Mouse (Mus musculus): ENCODE measurements at regions not wholly inside any gene's neighbourhood (a gene's known extent, or its start where the extent isn't known, plus 50 kb on each side); places are given as distances from the start of the nearest gene placed in this dataset.
"Not testable (repeated sequence)": the region's sequence is repeated elsewhere in the genome, so short reads cannot be mapped to it uniquely, and the experiment has no call there.

DNA sequence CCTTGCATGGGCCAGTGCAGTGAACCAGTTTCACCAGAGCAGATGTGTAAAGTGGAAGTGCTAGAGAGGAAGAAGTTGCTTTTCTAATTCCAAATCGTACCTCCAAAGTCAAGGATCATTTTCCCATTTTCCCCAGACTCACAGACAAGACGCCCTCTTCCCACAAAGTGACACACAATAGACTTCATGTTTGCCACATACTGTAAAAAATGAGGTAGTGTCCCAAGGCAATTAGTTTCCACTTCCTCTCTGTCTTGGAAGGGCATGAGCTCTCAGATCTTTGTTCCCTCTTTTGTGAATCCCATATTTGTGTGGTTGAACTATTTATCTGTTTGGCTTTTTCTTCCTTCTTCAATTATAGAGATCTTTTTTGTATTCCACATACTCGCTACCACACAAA is 137.0 kb downstream of the Sptssa start:
- H3K27me3 ChIP-seq (ENCODE audit: control insufficient read depth, insufficient read depth, low read length): no peaks in the 10 kb centered on the region
- no peak overlapping the region for H3K4me2 ChIP-seq (ENCODE audit: low read depth)
- no peak overlapping the region for H3K4me3 ChIP-seq (ENCODE audit: insufficient read depth in 1 of 2, low read depth in 2 of 2, low read length in 2 of 2)
- no peaks in the 10 kb centered on the region for H3K9me3 ChIP-seq (ENCODE audit: control insufficient read depth, low read length)
- no peak overlapping the region for H3K9ac ChIP-seq (replicated peaks)
- no peak for ATAC-seq (ENCODE audit: insufficient read depth)
- no peaks in the 10 kb centered on the region for H3K36me3 ChIP-seq (replicated peaks; ENCODE audit: control insufficient read depth, insufficient read depth, low read depth)
- WGBS (ENCODE audit: insufficient replicate concordance): 35% methylated on average over 3 of the region's 3 CpGs
- no peak for DNase-seq (ENCODE audit: low read depth in 3 of 3, low spot score in 3 of 3)
- no peaks in the 10 kb centered on the region for H3K4me1 ChIP-seq (replicated peaks; ENCODE audit: control insufficient read depth in 2 of 2, insufficient read depth in 2 of 2, low read length in 1 of 2)
- no peak for TF ChIP-seq EP300 (IDR thresholded peaks at IDR 0.05; ENCODE audit: low read depth)
- no peak for TF ChIP-seq CTCF (IDR thresholded peaks at IDR 0.05; ENCODE audit: low read depth)
- no peak overlapping the region for H3K27ac ChIP-seq

DNA sequence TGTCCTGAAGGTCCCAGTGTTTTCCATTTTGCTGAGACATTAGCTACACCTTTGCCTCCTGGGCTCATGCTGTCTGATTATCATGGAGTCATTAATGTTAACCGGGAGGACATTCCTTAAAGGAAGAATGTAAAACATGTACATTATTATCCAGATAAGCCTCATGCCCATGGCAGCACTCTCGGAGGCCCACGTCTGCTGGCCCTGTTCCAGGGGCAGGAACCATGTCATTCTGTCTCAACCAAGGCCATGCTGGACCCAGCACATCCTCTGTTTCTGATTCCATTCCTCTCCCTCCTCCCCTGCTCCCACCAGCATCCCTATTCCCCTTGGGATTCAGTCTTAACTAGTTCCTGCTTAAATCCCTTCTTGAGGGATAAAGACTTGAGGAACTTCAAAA is 139.1 kb downstream of the Sptssa start:
- no peak for DNase-seq (ENCODE audit: low read depth in 3 of 3, low spot score in 3 of 3)
- no peak overlapping the region for H3K27ac ChIP-seq
- H3K4me2 ChIP-seq (ENCODE audit: low read depth): no peak overlapping the region
- no peak for ATAC-seq (ENCODE audit: insufficient read depth)
- H3K4me1 ChIP-seq (replicated peaks; ENCODE audit: control insufficient read depth in 2 of 2, insufficient read depth in 2 of 2, low read length in 1 of 2): no peaks in the 10 kb centered on the region
- TF ChIP-seq EP300 (IDR thresholded peaks at IDR 0.05; ENCODE audit: low read depth) (no peak), CTCF (IDR thresholded peaks at IDR 0.05; ENCODE audit: low read depth) (no peak)
- no peaks in the 10 kb centered on the region for H3K36me3 ChIP-seq (replicated peaks; ENCODE audit: control insufficient read depth, insufficient read depth, low read depth)
- H3K9me3 ChIP-seq (ENCODE audit: control insufficient read depth, low read length): no peaks in the 10 kb centered on the region
- no peak overlapping the region for H3K9ac ChIP-seq (replicated peaks)
- H3K27me3 ChIP-seq (ENCODE audit: control insufficient read depth, insufficient read depth, low read length): no peaks in the 10 kb centered on the region
- WGBS (ENCODE audit: insufficient replicate concordance): 67% methylated on average over 3 of the region's 3 CpGs
- H3K4me3 ChIP-seq (ENCODE audit: insufficient read depth in 1 of 2, low read depth in 2 of 2, low read length in 2 of 2): no peak overlapping the region

DNA sequence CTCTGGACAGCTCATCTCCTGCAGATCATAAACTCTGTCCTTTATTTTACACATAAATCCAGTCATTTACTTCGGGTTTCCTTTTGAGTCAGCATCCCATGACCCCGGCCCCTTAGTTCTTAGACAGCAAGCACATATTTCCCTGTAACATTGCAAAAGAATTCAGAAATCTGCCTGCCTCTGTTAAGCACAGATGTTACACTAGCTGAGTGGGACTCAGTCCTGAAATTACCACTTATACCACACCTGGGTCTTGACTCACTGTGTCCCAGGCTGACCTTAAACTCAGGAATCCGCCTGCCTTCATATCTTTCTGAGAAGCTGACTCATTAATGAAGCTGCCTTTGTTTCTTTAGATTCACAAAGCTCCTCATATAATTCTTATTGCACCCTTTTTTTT is 139.9 kb downstream of the Sptssa start:
- Histone ChIP-seq H3K36me3 (replicated peaks; ENCODE audit: control insufficient read depth, insufficient read depth, low read depth) (no peaks in the 10 kb centered on the region), H3K9ac (replicated peaks) (no peak overlapping the region), H3K27ac (no peak overlapping the region), H3K4me3 (ENCODE audit: insufficient read depth in 1 of 2, low read depth in 2 of 2, low read length in 2 of 2) (no peak overlapping the region), H3K27me3 (ENCODE audit: control insufficient read depth, insufficient read depth, low read length) (no peaks in the 10 kb centered on the region), H3K4me1 (replicated peaks; ENCODE audit: control insufficient read depth in 2 of 2, insufficient read depth in 2 of 2, low read length in 1 of 2) (no peaks in the 10 kb centered on the region), H3K9me3 (ENCODE audit: control insufficient read depth, low read length) (no peaks in the 10 kb centered on the region), H3K4me2 (ENCODE audit: low read depth) (no peak overlapping the region)
- 47% methylated on average over 3 of the region's 3 CpGs for WGBS (ENCODE audit: insufficient replicate concordance)
- TF ChIP-seq EP300 (IDR thresholded peaks at IDR 0.05; ENCODE audit: low read depth) (no peak), CTCF (IDR thresholded peaks at IDR 0.05; ENCODE audit: low read depth) (no peak)
- ATAC-seq (ENCODE audit: insufficient read depth): no peak
- DNase-seq (ENCODE audit: low read depth in 3 of 3, low spot score in 3 of 3): no peak

DNA sequence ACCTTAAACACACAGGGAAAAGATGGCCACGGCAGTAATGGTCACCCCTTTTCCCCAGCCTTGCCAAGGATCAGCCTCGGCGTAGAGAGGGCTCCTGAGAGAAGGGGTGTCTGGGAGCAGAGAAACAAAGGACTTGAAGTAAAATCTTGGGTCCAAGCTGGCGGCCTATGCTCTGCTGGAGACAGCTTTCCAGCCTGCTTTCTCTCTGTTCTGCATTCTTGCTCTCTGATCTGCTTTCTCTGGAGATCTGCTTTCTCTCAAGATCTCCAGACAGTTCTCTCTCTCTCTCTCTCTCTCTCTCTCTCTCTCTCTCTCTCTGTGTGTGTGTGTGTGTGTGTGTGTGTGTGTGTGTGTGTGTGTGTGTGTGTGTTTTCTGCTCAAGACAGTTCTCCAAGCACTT is 140.3 kb downstream of the Sptssa start:
- not testable (repeated sequence) for H3K36me3 ChIP-seq (replicated peaks; ENCODE audit: control insufficient read depth, insufficient read depth, low read depth); H3K4me1 ChIP-seq (replicated peaks; ENCODE audit: control insufficient read depth in 2 of 2, insufficient read depth in 2 of 2, low read length in 1 of 2); ATAC-seq (ENCODE audit: insufficient read depth); H3K27ac ChIP-seq; H3K4me2 ChIP-seq (ENCODE audit: low read depth); H3K9me3 ChIP-seq (ENCODE audit: control insufficient read depth, low read length); H3K4me3 ChIP-seq (ENCODE audit: insufficient read depth in 1 of 2, low read depth in 2 of 2, low read length in 2 of 2); H3K9ac ChIP-seq (replicated peaks); H3K27me3 ChIP-seq (ENCODE audit: control insufficient read depth, insufficient read depth, low read length); DNase-seq (ENCODE audit: low read depth in 3 of 3, low spot score in 3 of 3)
- 43% methylated on average over 4 of the region's 4 CpGs for WGBS (ENCODE audit: insufficient replicate concordance)

DNA sequence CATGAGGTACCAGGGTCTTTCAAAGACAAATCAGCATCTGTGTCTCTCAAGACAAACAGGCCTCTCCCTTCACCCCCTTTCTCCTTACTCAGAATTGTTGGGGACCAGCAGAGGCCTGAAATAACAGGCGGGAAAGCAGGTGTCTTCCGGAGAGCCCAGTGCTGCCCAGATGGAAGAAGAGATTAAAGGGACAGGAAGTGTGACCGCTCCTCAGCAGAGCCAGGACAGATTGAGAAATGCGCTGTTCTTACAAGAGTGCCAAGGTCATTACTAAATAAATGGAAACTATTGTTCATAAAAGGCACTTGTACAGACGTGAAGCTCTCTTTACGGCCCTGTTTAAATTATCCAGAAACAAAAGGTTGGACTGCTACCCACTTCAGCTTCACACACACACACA is 146.5 kb downstream of the Sptssa start:
- no peak overlapping the region for H3K4me3 ChIP-seq (ENCODE audit: insufficient read depth in 1 of 2, low read depth in 2 of 2, low read length in 2 of 2)
- no peak for TF ChIP-seq CTCF (IDR thresholded peaks at IDR 0.05; ENCODE audit: low read depth)
- no peak for TF ChIP-seq EP300 (IDR thresholded peaks at IDR 0.05; ENCODE audit: low read depth)
- no peak overlapping the region for H3K27ac ChIP-seq
- H3K9ac ChIP-seq (replicated peaks): no peak overlapping the region
- H3K9me3 ChIP-seq (ENCODE audit: control insufficient read depth, low read length): no peaks in the 10 kb centered on the region
- no peaks in the 10 kb centered on the region for H3K4me1 ChIP-seq (replicated peaks; ENCODE audit: control insufficient read depth in 2 of 2, insufficient read depth in 2 of 2, low read length in 1 of 2)
- no peak overlapping the region for H3K4me2 ChIP-seq (ENCODE audit: low read depth)
- H3K36me3 ChIP-seq (replicated peaks; ENCODE audit: control insufficient read depth, insufficient read depth, low read depth): no peaks in the 10 kb centered on the region
- no peak for ATAC-seq (ENCODE audit: insufficient read depth)
- no peak for DNase-seq (ENCODE audit: low read depth in 3 of 3, low spot score in 3 of 3)
- 32% methylated on average over 6 of the region's 6 CpGs for WGBS (ENCODE audit: insufficient replicate concordance)
- H3K27me3 ChIP-seq (ENCODE audit: control insufficient read depth, insufficient read depth, low read length): no peaks in the 10 kb centered on the region

DNA sequence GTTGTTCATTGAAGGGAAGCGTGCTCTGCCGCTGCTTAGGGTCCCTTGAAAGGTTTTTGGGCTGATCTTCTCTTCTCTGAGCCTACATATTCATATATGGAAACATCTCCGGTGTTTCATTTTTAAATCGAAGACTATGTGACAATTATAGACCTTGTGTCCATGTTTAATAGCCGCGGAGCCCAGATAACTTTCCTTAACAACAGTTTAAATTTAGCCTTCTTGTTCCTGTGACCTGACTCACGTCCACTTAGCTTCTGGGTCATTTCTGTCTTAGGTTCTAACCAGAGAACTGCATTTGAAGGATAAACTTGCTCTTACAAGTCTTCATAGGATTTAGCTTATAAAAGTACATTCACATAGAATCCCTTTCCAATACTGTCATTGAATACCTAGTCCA is 153.6 kb downstream of the Sptssa start:
- Histone ChIP-seq H3K27ac (no peak overlapping the region), H3K4me2 (ENCODE audit: low read depth) (no peak overlapping the region), H3K9ac (replicated peaks) (no peak overlapping the region), H3K9me3 (ENCODE audit: control insufficient read depth, low read length) (no peaks in the 10 kb centered on the region), H3K4me1 (replicated peaks; ENCODE audit: control insufficient read depth in 2 of 2, insufficient read depth in 2 of 2, low read length in 1 of 2) (no peaks in the 10 kb centered on the region), H3K36me3 (replicated peaks; ENCODE audit: control insufficient read depth, insufficient read depth, low read depth) (no peaks in the 10 kb centered on the region), H3K4me3 (ENCODE audit: insufficient read depth in 1 of 2, low read depth in 2 of 2, low read length in 2 of 2) (no peak overlapping the region), H3K27me3 (ENCODE audit: control insufficient read depth, insufficient read depth, low read length) (no peaks in the 10 kb centered on the region)
- WGBS (ENCODE audit: insufficient replicate concordance): 76% methylated on average over 7 of the region's 7 CpGs
- ATAC-seq (ENCODE audit: insufficient read depth) (no peak), DNase-seq (ENCODE audit: low read depth in 3 of 3, low spot score in 3 of 3) (no peak)
- TF ChIP-seq EP300 (IDR thresholded peaks at IDR 0.05; ENCODE audit: low read depth) (no peak), CTCF (IDR thresholded peaks at IDR 0.05; ENCODE audit: low read depth) (no peak)
